Mouse (Mus musculus) heart, embryonic 14.5 days (tissue): Measurements from ENCODE around the gene Pgrmc1. TPM values are rescaled to one million over a fixed set of nuclear protein-coding genes. Genes with fewer than 3 reads are reported as not detected.
"Not testable (repeated sequence)": the region's sequence is repeated elsewhere in the genome, so short reads cannot be mapped to it uniquely, and the experiment has no call there.

ENCODE experiments used
- ATAC-seq: fragments of 200-750 bp; cut with Nextera tagmentation; 2 replicates; pipeline ENCODE4 v1.8.0; 2017; ENCODE audit warnings: low read depth, moderate TSS enrichment; ENCODE audit not compliant: insufficient number of reproducible peaks, insufficient read depth, low FRiP score
- H3K27ac ChIP-seq, 2 experiments: fragments of 200-500 bp in 1 of 2; fragments of 300-500 bp in 1 of 2; sonication (generic) in 1 of 2; replicated peaks in 1 of 2; 2 replicates each; pipeline ENCODE4 v1.5.1; 2012 to 2014; ENCODE audit warnings: low read depth in 2 of 2, low read length in 2 of 2, control low read depth in 1 of 2, mild to moderate bottlenecking in 1 of 2, mixed read lengths in 1 of 2; ENCODE audit not compliant: control insufficient read depth in 1 of 2, insufficient read depth in 1 of 2
- H3K27me3 ChIP-seq: fragments of 300-500 bp; sonication (generic); 2 replicates; pipeline ENCODE4 v1.6.1; 2014; ENCODE audit warnings: mild to moderate bottlenecking, low read length, control low read depth; ENCODE audit not compliant: control insufficient read depth, insufficient read depth
- H3K36me3 ChIP-seq: fragments of 300-500 bp; sonication (generic); 2 replicates; pipeline ENCODE4 v1.6.1; 2014; ENCODE audit warnings: mild to moderate bottlenecking, control low read depth, low read length, mixed read lengths; ENCODE audit not compliant: control insufficient read depth, insufficient read depth
- H3K4me1 ChIP-seq, 2 experiments: fragments of 200-500 bp in 1 of 2; fragments of 300-500 bp in 1 of 2; sonication (generic) in 1 of 2; 2 replicates each; pipeline ENCODE4 v1.6.1; 2012 to 2014; ENCODE audit warnings: low read length in 2 of 2, control low read depth in 1 of 2, mixed read lengths in 1 of 2; ENCODE audit not compliant: control insufficient read depth in 2 of 2, insufficient read depth in 2 of 2
- H3K4me2 ChIP-seq: fragments of 300-500 bp; sonication (generic); 2 replicates; pipeline ENCODE4 v1.6.1; 2014; ENCODE audit warnings: mild to moderate bottlenecking, low read length
- H3K4me3 ChIP-seq, 2 experiments: fragments of 200-500 bp in 1 of 2; fragments of 300-500 bp in 1 of 2; sonication (generic) in 1 of 2; 2 replicates each; pipeline ENCODE4 v1.5.1; 2012 to 2014; ENCODE audit warnings: low read length in 2 of 2, mild to moderate bottlenecking in 2 of 2, control low read depth in 1 of 2, low read depth in 1 of 2, moderate library complexity in 1 of 2; ENCODE audit not compliant: control insufficient read depth in 1 of 2, insufficient read depth in 1 of 2
- H3K9ac ChIP-seq: fragments of 300-500 bp; sonication (generic); 2 replicates; pipeline ENCODE4 v1.6.1; 2014; ENCODE audit warnings: mild to moderate bottlenecking, low read length
- H3K9me3 ChIP-seq: fragments of 300-500 bp; sonication (generic); 2 replicates; pipeline ENCODE4 v1.6.1; 2016; ENCODE audit warnings: low read length, control low read depth; ENCODE audit not compliant: control insufficient read depth
- WGBS: fragments of 180-500 bp; shearing (Covaris S2); extraction: QIAGEN DNeasy Blood & Tissue Kit; methylation state at CpG from one replicate; pipeline ENCODE4 v1.1.7; 2014; 5-methylcytosine and 5-hydroxymethylcytosine counted together
- polyA plus RNA-seq: library from polyadenylated mRNA; unstranded; fragments of >200 nt; fragmentation: Nextera tagmentation; extraction: Ambion mirVana; gene quantifications from 2 replicates; pipeline ENCODE4 v1.2.1, GENCODE M21; 2014

The Pgrmc1 gene
- polyA plus RNA-seq, result 125 and 131 TPM in 2 replicates

- Histone ChIP-seq H3K27me3 (no peaks in the 10 kb centered on the region), H3K27ac (peak within 1 kb of the TSS; percentile 76 to 81), H3K36me3 (peaks cover 9% of the 10 kb centered on the region), H3K4me2 (peak within 1 kb of the TSS; percentile 66), H3K4me3 (peak within 1 kb of the TSS; percentile 55 to 66), H3K4me1 (peaks cover 0 to 4% of the 10 kb centered on the region in 2 experiments; a peak in 1 of 4 replicates), H3K9me3 (no peaks in the 10 kb centered on the region), H3K9ac (peak within 1 kb of the TSS; percentile 86)
- peak; percentile 94 for ATAC-seq
- WGBS, result 16% methylated on average over 33 of the region's 45 CpGs
Observed at GRCm38 (mm10) chrX:36597707-36598389, at the start of gene Pgrmc1. Gene Pgrmc1, plus strand, starts transcription at chrX:36598206.

- no peak overlapping the region for H3K9ac ChIP-seq
- no peaks in the 10 kb centered on the region for H3K27me3 ChIP-seq
- no peaks in the 10 kb centered on the region for H3K36me3 ChIP-seq
- no peak overlapping the region for H3K27ac ChIP-seq
- no peak for ATAC-seq
- no peak overlapping the region for H3K4me3 ChIP-seq
- H3K4me2 ChIP-seq, result no peak overlapping the region
- WGBS, result 70% methylated on average over 5 of the region's 5 CpGs
- no peaks in the 10 kb centered on the region for H3K9me3 ChIP-seq
- no peaks in the 10 kb centered on the region; a peak in 1 of 4 replicates for H3K4me1 ChIP-seq
Observed at GRCm38 (mm10) chrX:36548798-36549197, 49.2 kb upstream of the Pgrmc1 start.

GRCm38 (mm10) chrX:36550906-36551305 is 47.1 kb upstream of the Pgrmc1 start:
- Histone ChIP-seq H3K4me3 (no peak overlapping the region), H3K9me3 (no peaks in the 10 kb centered on the region), H3K9ac (no peak overlapping the region), H3K4me1 (no peaks in the 10 kb centered on the region; a peak in 1 of 4 replicates), H3K36me3 (no peaks in the 10 kb centered on the region), H3K27ac (peak overlapping the region; percentile 76; a peak in 3 of 4 replicates), H3K27me3 (no peaks in the 10 kb centered on the region), H3K4me2 (peak overlapping the region; percentile 30; the same call in 1 of the 2 replicates)
- 21% methylated on average over 5 of the region's 5 CpGs for WGBS
- no peak for ATAC-seq

GRCm38 (mm10) chrX:36551351-36551750 is 46.7 kb upstream of the Pgrmc1 start:
- 22% methylated on average over 6 of the region's 6 CpGs for WGBS
- ATAC-seq, result no peak
- Histone ChIP-seq H3K27ac (peak overlapping the region; percentile 76), H3K9ac (no peak overlapping the region), H3K27me3 (no peaks in the 10 kb centered on the region), H3K9me3 (no peaks in the 10 kb centered on the region), H3K36me3 (no peaks in the 10 kb centered on the region), H3K4me3 (no peak overlapping the region), H3K4me2 (peak overlapping the region; percentile 30; the same call in 1 of the 2 replicates), H3K4me1 (no peaks in the 10 kb centered on the region; a peak in 1 of 4 replicates)

- WGBS, result 23% methylated on average over 5 of the region's 5 CpGs
- Histone ChIP-seq H3K9me3 (no peaks in the 10 kb centered on the region), H3K4me1 (no peaks in the 10 kb centered on the region; a peak in 1 of 4 replicates), H3K9ac (no peak overlapping the region), H3K36me3 (no peaks in the 10 kb centered on the region), H3K27ac (peak overlapping the region; percentile 39 to 76; a peak in 3 of 4 replicates), H3K27me3 (no peaks in the 10 kb centered on the region), H3K4me2 (peak overlapping the region; percentile 30; the same call in 1 of the 2 replicates), H3K4me3 (no peak overlapping the region)
- ATAC-seq, result no peak
Observed at GRCm38 (mm10) chrX:36552055-36552587, 45.9 kb upstream of the Pgrmc1 start.

GRCm38 (mm10) chrX:36552715-36553114 is 45.3 kb upstream of the Pgrmc1 start:
- WGBS, result 66% methylated on average over 3 of the region's 3 CpGs
- no peaks in the 10 kb centered on the region for H3K36me3 ChIP-seq
- no peak overlapping the region for H3K9ac ChIP-seq
- H3K27ac ChIP-seq, result no peak overlapping the region
- H3K4me1 ChIP-seq, result no peaks in the 10 kb centered on the region; a peak in 1 of 4 replicates
- H3K4me2 ChIP-seq, result no peak overlapping the region
- H3K27me3 ChIP-seq, result no peaks in the 10 kb centered on the region
- no peak overlapping the region for H3K4me3 ChIP-seq
- H3K9me3 ChIP-seq, result no peaks in the 10 kb centered on the region
- ATAC-seq, result no peak

- not testable (repeated sequence) for ATAC-seq, H3K27me3 ChIP-seq
- 64% methylated on average over 2 of the region's 2 CpGs for WGBS
Observed at GRCm38 (mm10) chrX:36555196-36555595, 42.8 kb upstream of the Pgrmc1 start.

More at GRCm38 (mm10) chrX:36555196-36555595, 42.8 kb upstream of the Pgrmc1 start:
- H3K4me3 ChIP-seq, H3K9ac ChIP-seq, H3K9me3 ChIP-seq, H3K4me1 ChIP-seq, H3K36me3 ChIP-seq, H3K4me2 ChIP-seq, H3K27ac ChIP-seq: not testable (repeated sequence)
